Mouse (Mus musculus): ENCODE measurements at regions not wholly inside any gene's neighbourhood (a gene's known extent, or its start where the extent isn't known, plus 50 kb on each side); places are given as distances from the start of the nearest gene placed in this dataset.
"Not testable (repeated sequence)": the region's sequence is repeated elsewhere in the genome, so short reads cannot be mapped to it uniquely, and the experiment has no call there.

GRCm38 (mm10) chr9:115407901-115408470, 97.8 kb upstream of the Stt3b start:
- TF ChIP-seq GATA1 (IDR thresholded peaks at IDR 0.05; ENCODE audit: low read length): no peak
- no peak for TF ChIP-seq TAL1 (IDR thresholded peaks at IDR 0.05; ENCODE audit: low read length)
- no peaks in the 10 kb centered on the region for H3K27me3 ChIP-seq (ENCODE audit: control insufficient read depth)
- H3K4me1 ChIP-seq (ENCODE audit: control insufficient read depth): no peaks in the 10 kb centered on the region
- H3K4me3 ChIP-seq (replicated peaks): no peak overlapping the region
- H3K9me3 ChIP-seq (ENCODE audit: control insufficient read depth, low read length): no peaks in the 10 kb centered on the region
- no peaks in the 10 kb centered on the region for H3K36me3 ChIP-seq (ENCODE audit: control insufficient read depth)

- TF ChIP-seq TAL1 (IDR thresholded peaks at IDR 0.05; ENCODE audit: low read length): no peak
- TF ChIP-seq GATA1 (IDR thresholded peaks at IDR 0.05; ENCODE audit: low read length): no peak
- no peaks in the 10 kb centered on the region for H3K4me1 ChIP-seq (ENCODE audit: control insufficient read depth)
- no peak overlapping the region for H3K4me3 ChIP-seq (replicated peaks)
- no peaks in the 10 kb centered on the region for H3K9me3 ChIP-seq (ENCODE audit: control insufficient read depth, low read length)
- no peaks in the 10 kb centered on the region for H3K27me3 ChIP-seq (ENCODE audit: control insufficient read depth)
- H3K36me3 ChIP-seq (ENCODE audit: control insufficient read depth): no peaks in the 10 kb centered on the region
These were observed 98.7 kb upstream of the Stt3b start for GRCm38 (mm10) chr9:115408886-115409285.

GRCm38 (mm10) chr9:115414190-115414589, 104.0 kb upstream of the Stt3b start:
- H3K4me1 ChIP-seq (ENCODE audit: control insufficient read depth): no peaks in the 10 kb centered on the region
- no peak overlapping the region for H3K4me3 ChIP-seq (replicated peaks)
- H3K36me3 ChIP-seq (ENCODE audit: control insufficient read depth): no peaks in the 10 kb centered on the region
- H3K27me3 ChIP-seq (ENCODE audit: control insufficient read depth): no peaks in the 10 kb centered on the region
- no peak for TF ChIP-seq GATA1 (IDR thresholded peaks at IDR 0.05; ENCODE audit: low read length)
- no peak for TF ChIP-seq TAL1 (IDR thresholded peaks at IDR 0.05; ENCODE audit: low read length)
- peaks cover 4% of the 10 kb centered on the region; the same call in 1 of the 2 replicates for H3K9me3 ChIP-seq (ENCODE audit: control insufficient read depth, low read length)

- Histone ChIP-seq H3K4me3 (replicated peaks) (no peak overlapping the region), H3K9me3 (ENCODE audit: control insufficient read depth, low read length) (peaks cover 13% of the 10 kb centered on the region)
- no peak for TF ChIP-seq GATA1 (IDR thresholded peaks at IDR 0.05; ENCODE audit: low read length)
- TF ChIP-seq TAL1 (IDR thresholded peaks at IDR 0.05; ENCODE audit: low read length): no peak
These were observed 112.6 kb upstream of the Stt3b start for GRCm38 (mm10) chr9:115422786-115423185.

GRCm38 (mm10) chr9:115426682-115427081, 116.5 kb upstream of the Stt3b start:
- H3K9me3 ChIP-seq (ENCODE audit: control insufficient read depth, low read length): peaks cover 5% of the 10 kb centered on the region; the same call in 1 of the 2 replicates

More at GRCm38 (mm10) chr9:115422786-115423185, 112.6 kb upstream of the Stt3b start:
- Histone ChIP-seq H3K4me1 (ENCODE audit: control insufficient read depth) (no peaks in the 10 kb centered on the region), H3K36me3 (ENCODE audit: control insufficient read depth) (no peaks in the 10 kb centered on the region), H3K27me3 (ENCODE audit: control insufficient read depth) (no peaks in the 10 kb centered on the region)

GRCm38 (mm10) chr9:115430271-115430670, 120.0 kb upstream of the Stt3b start:
- Histone ChIP-seq H3K27me3 (ENCODE audit: control insufficient read depth) (no peaks in the 10 kb centered on the region), H3K4me1 (ENCODE audit: control insufficient read depth) (no peaks in the 10 kb centered on the region), H3K36me3 (ENCODE audit: control insufficient read depth) (no peaks in the 10 kb centered on the region), H3K9me3 (ENCODE audit: control insufficient read depth, low read length) (peaks cover 5% of the 10 kb centered on the region; the same call in 1 of the 2 replicates), H3K4me3 (replicated peaks) (no peak overlapping the region)
- TF ChIP-seq TAL1 (IDR thresholded peaks at IDR 0.05; ENCODE audit: low read length) (no peak), GATA1 (IDR thresholded peaks at IDR 0.05; ENCODE audit: low read length) (no peak)

More at GRCm38 (mm10) chr9:115426682-115427081, 116.5 kb upstream of the Stt3b start:
- Histone ChIP-seq H3K4me1 (ENCODE audit: control insufficient read depth) (no peaks in the 10 kb centered on the region), H3K27me3 (ENCODE audit: control insufficient read depth) (no peaks in the 10 kb centered on the region), H3K36me3 (ENCODE audit: control insufficient read depth) (no peaks in the 10 kb centered on the region), H3K4me3 (replicated peaks) (no peak overlapping the region)
- TF ChIP-seq TAL1 (IDR thresholded peaks at IDR 0.05; ENCODE audit: low read length) (no peak), GATA1 (IDR thresholded peaks at IDR 0.05; ENCODE audit: low read length) (no peak)

GRCm38 (mm10) chr9:115434696-115435095, 124.5 kb upstream of the Stt3b start:
- H3K4me3 ChIP-seq (replicated peaks): no peak overlapping the region
- TF ChIP-seq GATA1 (IDR thresholded peaks at IDR 0.05; ENCODE audit: low read length) (no peak), TAL1 (IDR thresholded peaks at IDR 0.05; ENCODE audit: low read length) (no peak)
- H3K4me1 ChIP-seq (ENCODE audit: control insufficient read depth): no peaks in the 10 kb centered on the region
- H3K9me3 ChIP-seq (ENCODE audit: control insufficient read depth, low read length): peaks cover 6% of the 10 kb centered on the region
- no peaks in the 10 kb centered on the region for H3K36me3 ChIP-seq (ENCODE audit: control insufficient read depth)
- no peaks in the 10 kb centered on the region for H3K27me3 ChIP-seq (ENCODE audit: control insufficient read depth)

- no peaks in the 10 kb centered on the region for H3K27me3 ChIP-seq (ENCODE audit: control insufficient read depth)
- H3K4me1 ChIP-seq (ENCODE audit: control insufficient read depth): no peaks in the 10 kb centered on the region
- H3K36me3 ChIP-seq (ENCODE audit: control insufficient read depth): no peaks in the 10 kb centered on the region
- no peak overlapping the region for H3K4me3 ChIP-seq (replicated peaks)
- TF ChIP-seq TAL1 (IDR thresholded peaks at IDR 0.05; ENCODE audit: low read length) (no peak), GATA1 (IDR thresholded peaks at IDR 0.05; ENCODE audit: low read length) (no peak)
- H3K9me3 ChIP-seq (ENCODE audit: control insufficient read depth, low read length): peaks cover 9% of the 10 kb centered on the region
These were observed 126.1 kb upstream of the Stt3b start for GRCm38 (mm10) chr9:115436301-115436700.

- not testable (repeated sequence) for H3K27me3 ChIP-seq (ENCODE audit: control insufficient read depth); H3K4me3 ChIP-seq (replicated peaks); H3K36me3 ChIP-seq (ENCODE audit: control insufficient read depth); H3K9me3 ChIP-seq (ENCODE audit: control insufficient read depth, low read length); H3K4me1 ChIP-seq (ENCODE audit: control insufficient read depth)
These were observed 128.0 kb upstream of the Stt3b start for GRCm38 (mm10) chr9:115438234-115438633.

GRCm38 (mm10) chr9:115446681-115447080, 136.5 kb upstream of the Stt3b start:
- no peaks in the 10 kb centered on the region for H3K36me3 ChIP-seq (ENCODE audit: control insufficient read depth)
- H3K4me1 ChIP-seq (ENCODE audit: control insufficient read depth): no peaks in the 10 kb centered on the region
- TF ChIP-seq GATA1 (IDR thresholded peaks at IDR 0.05; ENCODE audit: low read length): no peak
- no peak for TF ChIP-seq TAL1 (IDR thresholded peaks at IDR 0.05; ENCODE audit: low read length)
- H3K4me3 ChIP-seq (replicated peaks): no peak overlapping the region
- H3K27me3 ChIP-seq (ENCODE audit: control insufficient read depth): no peaks in the 10 kb centered on the region
- H3K9me3 ChIP-seq (ENCODE audit: control insufficient read depth, low read length): no peaks in the 10 kb centered on the region
